Mouse (Mus musculus) megakaryocyte, embryonic 14.5 days (primary cell): ENCODE data around the gene Arf1.

Source experiments
- FLI1 ChIP-seq: IDR thresholded peaks from 2 replicates; pipeline ENCODE4 v1.6.1; 2012; ENCODE audit warnings: low read length, inconsistent platforms, mixed read lengths
- GATA1 ChIP-seq: IDR thresholded peaks from 3 replicates; pipeline ENCODE4 v1.6.1; 2012; ENCODE audit warnings: mixed read lengths, low read length, inconsistent platforms, borderline replicate concordance

- TF ChIP-seq GATA1 (no peak), FLI1 (no peak; the same call in 1 of the 2 replicates)
These were observed 407 bp downstream of the Arf1 start for GRCm38 (mm10) chr11:59227604-59228121.
